Mouse (Mus musculus) left cerebral cortex, postnatal 25 days (tissue): ENCODE results near the gene Slc25a26. TPM values are rescaled to one million over a fixed set of nuclear protein-coding genes. Genes with fewer than 3 reads are reported as not detected.
"Not testable (repeated sequence)": the region's sequence is repeated elsewhere in the genome, so short reads cannot be mapped to it uniquely, and the experiment has no call there.

Experiments
- DNase-seq, 2 experiments: peaks; one replicate each; pipeline ENCODE4 v3.0.0; 2022; ENCODE audit warnings: low spot score in 2 of 2, mixed read lengths in 1 of 2
- intact Hi-C: fragments of 180-260 bp; cut with DNase I; formaldehyde crosslinking; loops from one replicate; pipeline ENCODE4 v1.15.1; 2025
- total RNA-seq, 2 experiments: library from RNA; stranded (reverse); gene quantifications; 2 replicates each; pipeline ENCODE4 v1.2.3; 2021

The Slc25a26 gene
- total RNA-seq, 2 experiments from 2014 or later = 14.4 to 17.2 TPM

- intact Hi-C loops = loop anchor here (2.0 to 5.0 kb wide), 2 partner anchors 423 to 443 kb away; no protein-coding TSS in a partner anchor
- DNase-seq = peak; percentile 69 to 81
Measured at GRCm38 (mm10) chr6:94543902-94544840, 44.0 kb downstream of the Slc25a26 start.

- intact Hi-C loops = no loop called here
- no peak for DNase-seq
Measured at GRCm38 (mm10) chr6:94547239-94547638, 47.1 kb downstream of the Slc25a26 start.

DNA sequence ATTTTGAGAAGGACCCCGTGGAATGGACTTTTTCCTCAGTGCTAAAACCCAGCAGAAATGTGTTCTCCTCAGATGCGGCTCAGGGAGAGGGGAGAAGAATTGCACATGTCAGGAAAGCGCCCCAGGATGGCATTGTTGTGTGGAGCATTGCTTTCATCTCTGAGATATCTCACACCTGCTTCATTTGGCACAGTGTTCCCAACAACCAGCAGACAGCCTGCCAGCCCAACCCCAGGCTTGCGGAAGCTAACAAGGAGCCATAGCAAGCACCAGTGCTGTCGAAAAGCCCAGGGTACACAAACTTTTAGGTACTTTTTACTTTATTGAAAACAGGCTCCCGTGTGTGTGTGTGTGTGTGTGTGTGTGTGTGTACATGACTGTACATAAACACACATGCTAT lies 50.2 kb downstream of the Slc25a26 start:
- intact Hi-C loops = loop anchor here (5.0 kb wide), 1 partner anchor 67 kb away; no protein-coding TSS in a partner anchor
- DNase-seq = no peak

- DNase-seq = no peak
Measured at GRCm38 (mm10) chr6:94550851-94551250, 50.7 kb downstream of the Slc25a26 start.

DNA sequence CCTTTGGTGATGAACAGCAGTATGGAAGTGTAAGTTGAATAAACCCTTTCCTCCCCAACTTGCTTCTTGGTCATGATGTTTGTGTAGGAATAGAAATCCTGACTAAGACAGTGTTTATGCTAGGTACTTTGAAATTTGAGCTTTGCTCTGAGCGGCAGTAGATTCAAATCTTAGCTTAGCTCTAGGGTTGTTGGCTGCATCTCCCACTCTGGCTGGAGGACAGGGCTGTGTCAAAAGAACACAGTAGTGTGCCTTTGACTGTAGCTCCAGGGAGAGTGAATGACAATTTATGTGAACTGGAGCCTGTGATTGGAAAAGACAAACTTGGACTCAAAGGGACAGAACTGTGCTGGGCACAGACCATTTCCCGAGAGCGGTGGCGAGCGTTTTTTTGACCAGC lies 53.0 kb downstream of the Slc25a26 start:
- intact Hi-C loops = loop anchor here (5.0 kb wide), 1 partner anchor 64 kb away; no protein-coding TSS in a partner anchor
- no peak for DNase-seq

More at GRCm38 (mm10) chr6:94550851-94551250, 50.7 kb downstream of the Slc25a26 start:
- intact Hi-C loops = loop anchor here (5.0 kb wide), 1 partner anchor 66 kb away; no protein-coding TSS in a partner anchor

DNA sequence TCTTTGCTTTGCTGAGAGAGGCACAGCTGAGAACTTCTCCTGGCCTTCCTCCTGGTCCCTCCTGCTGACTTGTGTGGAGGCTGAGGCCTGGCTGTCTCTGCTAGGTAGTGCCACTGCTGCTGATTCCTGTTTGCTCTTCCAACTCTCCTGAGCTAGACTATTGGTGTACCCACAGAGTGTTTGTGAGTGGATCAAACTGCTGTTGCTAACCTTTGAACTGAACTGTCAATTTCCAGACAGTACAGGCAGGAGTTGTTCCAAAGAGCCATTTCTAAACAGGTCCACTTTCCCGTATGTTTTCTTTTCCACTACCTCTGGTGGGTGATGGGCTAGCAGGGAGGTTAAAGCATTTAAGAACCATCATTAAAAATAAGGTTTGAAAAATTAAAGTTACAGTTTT lies 58.5 kb downstream of the Slc25a26 start:
- intact Hi-C loops = not testable (repeated sequence)

GRCm38 (mm10) chr6:94560896-94561295 lies 60.8 kb downstream of the Slc25a26 start:
- DNase-seq = no peak
- intact Hi-C loops = no loop called here

More for the DNA sequence above, 58.5 kb downstream of the Slc25a26 start:
- DNase-seq = not testable (repeated sequence)

DNA sequence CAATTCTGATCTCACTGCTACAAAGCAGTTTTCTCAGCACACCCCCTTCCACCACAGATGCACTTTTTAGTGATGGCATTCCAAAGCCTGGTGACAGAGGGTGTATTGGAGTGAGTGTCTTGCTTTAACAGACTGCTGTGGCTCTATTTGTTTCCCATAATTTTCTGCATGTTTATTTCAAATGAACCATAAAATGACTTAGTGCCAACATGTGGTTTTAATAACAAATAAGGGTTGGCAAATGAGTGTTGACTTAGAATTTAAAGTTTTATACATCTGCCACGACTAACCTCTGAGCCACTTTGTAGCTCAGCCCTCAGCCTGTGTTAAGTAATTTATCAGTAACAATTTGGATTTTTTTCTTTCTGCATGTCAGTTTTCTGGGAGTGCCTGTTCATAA lies 61.2 kb downstream of the Slc25a26 start:
- no peak for DNase-seq
- intact Hi-C loops = no loop called here

DNA sequence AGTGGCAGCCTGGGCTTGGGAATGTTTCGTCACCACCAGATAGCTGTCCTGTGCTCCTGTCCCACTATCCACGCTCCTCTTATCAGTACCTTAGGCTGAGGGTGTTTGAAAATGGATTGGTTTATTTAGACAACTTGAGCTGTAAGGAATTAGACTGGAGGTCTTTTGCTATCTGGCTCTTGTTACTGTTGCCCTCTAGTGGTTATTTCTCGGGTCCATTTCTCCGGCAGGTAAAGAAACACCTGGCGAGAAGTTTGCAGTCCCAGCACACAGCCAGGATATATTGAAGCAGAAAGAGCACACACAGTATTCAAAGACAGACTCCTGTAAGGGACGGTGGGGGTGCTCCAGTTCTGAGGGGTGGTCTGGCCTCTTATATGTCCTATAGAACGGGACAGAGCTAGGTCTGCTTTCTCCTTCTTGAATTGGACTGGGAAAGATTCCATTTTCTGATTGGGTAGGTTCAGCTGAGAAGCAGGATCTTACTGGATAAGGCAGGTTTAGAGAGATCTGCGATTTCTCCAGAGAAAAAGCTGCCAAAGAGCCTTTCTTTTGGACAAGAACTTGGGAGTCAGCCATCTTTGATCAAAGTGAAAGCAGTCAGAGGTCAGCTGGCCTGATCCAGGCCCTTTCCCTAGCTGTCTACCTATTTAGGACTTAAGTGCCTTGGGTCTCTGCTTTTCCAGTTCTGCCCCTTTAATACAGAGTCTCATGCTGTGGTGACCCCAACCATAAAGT lies 63.2 kb downstream of the Slc25a26 start:
- intact Hi-C loops = no loop called here
- no peak for DNase-seq

DNA sequence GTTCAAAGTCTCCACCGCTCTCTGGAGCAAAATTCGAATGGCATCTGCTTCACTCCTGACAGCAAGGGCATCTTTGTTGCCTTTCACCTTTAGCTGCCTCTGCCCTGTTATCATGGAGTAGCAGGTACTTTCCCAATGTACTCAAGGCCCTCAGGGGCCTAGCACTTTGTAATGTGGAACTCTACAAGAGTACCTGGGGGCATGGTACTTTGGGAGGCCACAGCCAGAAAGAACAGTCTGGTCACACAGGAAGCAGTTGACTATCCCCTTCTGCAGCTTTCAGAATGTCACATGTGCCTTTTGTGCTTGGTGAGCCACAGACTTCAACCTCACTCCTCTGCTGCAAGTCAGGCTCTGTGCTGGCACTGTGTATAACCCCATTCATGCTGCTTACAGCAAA lies 65.6 kb downstream of the Slc25a26 start:
- DNase-seq = no peak
- intact Hi-C loops = no loop called here

- intact Hi-C loops = no loop called here
- DNase-seq = no peak
Measured at GRCm38 (mm10) chr6:94568040-94568439, 67.9 kb downstream of the Slc25a26 start.

DNA sequence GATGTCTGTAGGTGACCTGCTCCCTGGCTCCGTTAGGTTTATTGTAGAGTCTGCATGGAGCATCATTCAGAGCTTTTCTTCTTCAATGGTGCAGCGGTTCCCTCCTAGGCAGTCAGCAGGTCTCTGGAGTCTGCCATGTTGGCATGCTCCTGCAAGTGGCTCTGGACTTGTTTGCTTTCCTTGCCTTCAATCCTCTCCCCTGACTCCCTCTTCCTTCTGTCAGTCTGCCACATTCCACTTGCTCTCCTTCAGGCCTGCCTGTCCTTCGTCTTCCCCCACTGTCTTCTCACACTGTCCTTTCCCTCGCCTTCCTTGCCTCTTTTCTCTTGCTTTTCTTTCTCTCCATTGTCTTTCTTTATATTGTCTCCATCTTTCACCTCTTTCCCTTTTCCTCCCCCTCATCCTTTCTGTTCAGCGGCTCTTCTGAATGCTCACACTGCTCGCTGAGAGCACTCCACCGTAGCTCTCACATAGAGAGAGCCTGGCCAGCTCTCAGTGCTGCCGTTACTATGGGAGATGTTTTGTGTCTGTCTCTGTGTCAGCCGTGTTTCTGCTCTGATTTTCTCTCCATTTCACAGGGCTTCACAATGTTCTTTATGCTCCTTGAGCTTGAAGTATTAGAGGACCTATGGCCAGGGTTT lies 75.5 kb downstream of the Slc25a26 start:
- intact Hi-C loops = no loop called here
- DNase-seq = no peak

GRCm38 (mm10) chr6:94577991-94578390 lies 77.9 kb downstream of the Slc25a26 start:
- DNase-seq = peak in 1 of 2 experiments; percentile 28
- intact Hi-C loops = no loop called here

DNA sequence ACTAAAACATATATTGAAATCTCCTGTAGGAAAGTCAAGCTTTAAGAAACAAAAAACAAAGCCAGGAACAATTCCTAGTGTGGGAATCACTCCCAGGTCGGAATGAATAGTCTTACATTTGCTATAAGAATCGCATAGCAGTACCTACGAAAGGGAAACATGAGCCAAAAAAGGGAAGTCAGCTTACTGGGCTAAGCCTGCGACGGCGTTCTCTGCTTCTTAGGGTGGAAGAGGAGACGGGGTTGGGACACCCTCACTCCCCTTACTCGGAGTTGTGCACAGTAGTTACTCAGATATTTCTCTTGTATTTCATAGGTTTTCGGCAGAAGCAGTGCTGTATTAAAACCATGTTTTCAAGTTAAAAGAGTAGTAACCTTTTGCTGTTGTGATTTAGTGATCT lies 81.9 kb downstream of the Slc25a26 start:
- intact Hi-C loops = no loop called here
- DNase-seq = no peak

DNA sequence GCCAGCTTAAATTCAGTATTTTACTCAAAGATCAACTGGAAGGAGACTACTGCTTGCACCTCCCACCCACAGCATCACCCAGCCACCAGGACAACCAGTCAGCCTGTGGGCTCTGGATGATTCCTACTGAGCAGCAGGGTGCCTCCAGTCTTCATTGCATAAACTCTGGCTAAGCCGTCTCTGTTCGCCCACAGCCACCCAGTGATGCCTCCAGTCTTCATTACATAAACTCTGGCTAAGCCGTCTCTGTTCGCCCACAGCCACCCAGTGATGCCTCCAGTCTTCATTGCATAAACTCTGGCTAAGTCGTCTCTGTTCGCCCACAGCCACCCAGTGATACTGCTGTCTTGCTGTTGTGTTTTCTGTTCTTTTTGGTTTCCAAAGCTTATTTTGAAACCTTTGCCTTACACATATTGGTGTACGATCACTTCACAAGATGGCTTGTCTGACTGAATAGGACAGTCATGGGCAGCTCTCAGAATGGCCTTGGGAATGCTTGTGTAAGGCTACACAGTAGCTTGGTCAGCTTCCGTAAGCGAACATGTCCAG lies 84.1 kb downstream of the Slc25a26 start:
- peak in 1 of 2 experiments; percentile 88 for DNase-seq
- intact Hi-C loops = no loop called here

DNA sequence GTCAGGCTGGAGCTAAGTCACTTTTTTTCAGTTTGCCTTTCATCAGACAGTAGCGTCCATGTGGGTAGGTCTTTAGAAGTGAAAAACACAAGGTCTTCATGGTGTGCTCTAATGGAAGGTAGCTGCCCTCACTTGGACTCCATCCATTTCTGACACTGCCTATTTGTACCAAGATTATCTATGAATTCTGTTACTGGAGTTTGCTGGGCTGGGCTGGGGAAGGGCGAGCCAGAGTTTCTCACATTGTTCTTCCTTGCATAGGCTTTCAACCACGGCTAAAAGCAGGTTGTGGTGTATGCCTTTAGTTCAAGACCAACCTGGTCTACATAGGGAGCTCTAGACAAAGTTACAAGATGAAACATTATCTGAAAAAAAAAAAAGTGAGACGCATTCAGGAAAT lies 84.8 kb downstream of the Slc25a26 start:
- intact Hi-C loops = no loop called here
- no peak for DNase-seq

GRCm38 (mm10) chr6:94588365-94588764 lies 88.2 kb downstream of the Slc25a26 start:
- intact Hi-C loops = no loop called here
- no peak for DNase-seq

DNA sequence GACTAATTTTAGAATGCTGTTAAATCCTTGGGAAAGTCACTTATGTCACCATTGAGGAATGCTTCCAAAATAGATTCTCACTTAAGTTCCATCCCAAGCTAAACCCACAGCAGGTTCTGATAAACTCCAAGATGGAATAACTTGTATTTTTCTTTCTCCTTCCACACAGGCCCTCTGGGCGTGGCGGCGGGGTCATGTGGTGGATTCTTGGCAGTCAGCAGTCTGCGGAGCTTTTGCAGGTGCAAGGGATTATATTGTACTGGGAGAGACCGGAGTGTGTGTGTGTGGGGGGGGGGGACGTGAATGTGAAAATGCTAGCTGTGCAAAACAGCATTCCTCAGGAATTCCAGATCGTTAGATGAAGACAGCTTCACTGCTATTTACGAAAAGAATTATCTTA lies 92.1 kb downstream of the Slc25a26 start:
- intact Hi-C loops = no loop called here
- peak in 1 of 2 experiments; percentile 40 for DNase-seq

DNA sequence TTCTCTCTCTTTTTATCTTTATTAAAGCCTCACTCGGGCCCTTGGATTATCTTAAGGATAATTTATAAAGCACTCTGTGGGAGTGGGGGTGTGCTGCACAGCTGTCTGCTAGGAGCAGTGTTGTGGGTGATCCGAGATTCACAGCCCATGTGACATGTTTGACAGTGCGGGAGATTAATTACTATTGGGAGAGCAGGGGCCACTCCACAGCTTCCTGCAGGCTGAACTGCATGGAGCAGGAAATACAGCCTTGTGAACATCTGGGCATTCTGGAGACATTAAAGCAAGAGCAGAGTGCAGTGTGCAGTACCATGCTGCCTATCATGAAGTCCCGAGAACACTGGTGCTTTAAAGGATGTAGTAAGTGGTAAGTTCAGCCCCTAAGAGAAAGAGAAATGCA lies 92.6 kb downstream of the Slc25a26 start:
- DNase-seq = no peak
- intact Hi-C loops = no loop called here
